8 mouse cellular contexts compared by ENCODE assay signal in the genomic region with DNA sequence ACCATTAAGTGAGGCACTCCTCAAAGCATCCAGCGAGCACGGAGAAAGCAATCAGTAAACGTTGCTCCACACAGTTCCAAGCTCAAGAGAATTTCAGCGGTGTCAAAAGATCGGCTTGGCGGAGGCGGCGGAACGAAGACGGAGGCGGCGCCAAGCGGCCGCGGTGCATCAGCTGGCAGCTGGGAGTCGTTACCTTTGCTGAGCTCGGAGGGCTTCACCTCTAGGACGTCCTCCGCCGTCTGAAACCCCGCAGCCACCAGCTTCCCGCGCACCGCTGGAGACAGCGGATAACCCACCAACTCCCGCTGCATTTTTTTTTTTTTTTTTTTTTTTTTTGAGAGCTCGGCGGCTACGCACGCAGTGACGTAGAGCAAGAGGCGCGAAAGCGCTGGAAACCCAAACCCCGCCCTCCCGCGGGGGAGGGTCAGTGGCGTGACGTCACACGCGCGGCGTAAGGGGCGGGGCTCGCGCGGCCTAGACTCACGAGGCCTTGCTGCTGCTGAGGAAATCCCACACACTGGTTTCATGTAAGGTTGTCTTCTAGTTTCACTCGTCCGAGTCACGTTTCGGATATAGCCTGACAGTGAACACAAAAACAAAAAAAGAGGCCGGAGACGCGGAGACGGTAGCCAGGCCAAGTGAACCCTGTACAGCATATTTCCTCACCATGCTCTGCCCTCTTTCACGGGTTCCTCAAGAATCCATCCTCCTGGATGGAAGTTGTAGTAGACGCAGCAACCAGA. TPM values are rescaled to one million over a fixed set of nuclear protein-coding genes. Genes with fewer than 3 reads are reported as not detected.
A peak's percentile ranks its signal among the peaks of the same experiment; 100 is the strongest.
DNase-seq lines count a peak whose midpoint lies in the region; ATAC-seq and TF ChIP-seq lines count a peak whose summit lies in the region.

No protein-coding gene starts in this region.

- H3K79me2 ChIP-seq in liver, adult 2 months (ENCODE audit: control insufficient read depth, insufficient read depth, low read length) = no peaks in the 10 kb centered on the region
- H3K79me2 ChIP-seq in myocyte (ENCODE audit: control insufficient read depth, insufficient read depth) = no peaks in the 10 kb centered on the region

- peak overlapping the region; percentile 70 for H3K27ac ChIP-seq in bone marrow macrophage, adult 2 months (ENCODE audit: insufficient read depth, low read depth, low read length)
- H3K27ac ChIP-seq in embryonic fibroblast, embryonic 13.5 days (ENCODE audit: insufficient read depth, low read length) = peak overlapping the region; percentile 86
- peak overlapping the region; percentile 84 for H3K27ac ChIP-seq in heart, embryonic 11.5 days (ENCODE audit: low read depth, low read length)
- H3K27ac ChIP-seq in kidney, embryonic 16.5 days (ENCODE audit: low read length) = peak overlapping the region; percentile 86
- H3K27ac ChIP-seq in liver, adult 2 months (replicated peaks; ENCODE audit: insufficient read depth, low read depth, low read length) = peak overlapping the region; percentile 74

- H3K4me3 ChIP-seq in bone marrow macrophage, adult 2 months (ENCODE audit: insufficient read depth, low read length) = peak overlapping the region; percentile 96
- peak overlapping the region; percentile 64 for H3K4me3 ChIP-seq in embryonic fibroblast, embryonic 13.5 days (ENCODE audit: insufficient read depth, low read length)
- peak overlapping the region; percentile 56 for H3K4me3 ChIP-seq in heart, embryonic 11.5 days (ENCODE audit: low read depth, low read length)
- peak overlapping the region; percentile 57 for H3K4me3 ChIP-seq in kidney, embryonic 16.5 days (ENCODE audit: low read length)
- peak overlapping the region; percentile 75 for H3K4me3 ChIP-seq in liver, adult 2 months (ENCODE audit: insufficient read depth, low read depth, low read length)
- peak overlapping the region; percentile 59 for H3K4me3 ChIP-seq in myocyte

- peak; percentile 92 for ATAC-seq in heart, embryonic 11.5 days (replicated peaks; ENCODE audit: insufficient number of reproducible peaks, low FRiP score, low TSS enrichment)
- peak; percentile 91 for ATAC-seq in kidney, embryonic 16.5 days (ENCODE audit: low FRiP score, low TSS enrichment)

- peak overlapping the region; percentile 78 for H3K4me2 ChIP-seq in heart, embryonic 11.5 days
- H3K4me2 ChIP-seq in kidney, embryonic 16.5 days (replicated peaks; ENCODE audit: low read depth, low read length) = peak overlapping the region; percentile 58
- peak overlapping the region; percentile 84 for H3K4me2 ChIP-seq in myocyte (ENCODE audit: low read depth)

- peak; percentile 99 for DNase-seq in A20 (ENCODE audit: low read depth, low spot score)
- peak; percentile 75 for DNase-seq in liver, adult 2 months (ENCODE audit: extremely low read depth, low read depth, low spot score)
- DNase-seq in splenic B cell, adult 2 months (ENCODE audit: low read depth, low spot score) = peak; percentile 99

- no peak for TF ChIP-seq CTCF in bone marrow macrophage, adult 2 months (IDR thresholded peaks at IDR 0.05; ENCODE audit: low read depth, low read length)
- TF ChIP-seq CTCF in embryonic fibroblast, embryonic 13.5 days (IDR thresholded peaks at IDR 0.05; ENCODE audit: borderline replicate concordance, insufficient read depth, low read length) = no peak
- TF ChIP-seq CTCF in liver, adult 2 months (IDR thresholded peaks at IDR 0.05; ENCODE audit: low read depth, low read length) = no peak

- no peak for TF ChIP-seq POLR2A in bone marrow macrophage, adult 2 months (IDR thresholded peaks at IDR 0.05; ENCODE audit: borderline replicate concordance, low read depth, low read length)
- TF ChIP-seq POLR2A in embryonic fibroblast, embryonic 13.5 days (IDR thresholded peaks at IDR 0.05; ENCODE audit: low read depth, low read length) = peak; percentile 92
- 0 out of 2 replicates have a peak, but pooled peaks have one; percentile 51 for TF ChIP-seq POLR2A in liver, adult 2 months (IDR thresholded peaks at IDR 0.05; ENCODE audit: extremely low read depth, insufficient read depth, low read length)
- TF ChIP-seq POLR2A in myocyte (IDR thresholded peaks at IDR 0.05; ENCODE audit: insufficient read length, low read depth) = peak; percentile 83

- H3K4me1 ChIP-seq in bone marrow macrophage, adult 2 months (ENCODE audit: control insufficient read depth, insufficient read depth, low read length) = peaks cover 4% of the 10 kb centered on the region
- no peaks in the 10 kb centered on the region for H3K4me1 ChIP-seq in embryonic fibroblast, embryonic 13.5 days (ENCODE audit: control insufficient read depth, insufficient read depth, low read length)
- H3K4me1 ChIP-seq in heart, embryonic 11.5 days (ENCODE audit: control insufficient read depth, insufficient read depth, low read length) = peaks cover 4% of the 10 kb centered on the region; the same call in 1 of the 2 replicates
- 0 out of 2 replicates have a peak, but pooled peaks cover 4% of the 10 kb centered on the region for H3K4me1 ChIP-seq in kidney, embryonic 16.5 days (ENCODE audit: insufficient read depth, low read length)
- no peaks in the 10 kb centered on the region for H3K4me1 ChIP-seq in liver, adult 2 months (ENCODE audit: control insufficient read depth, insufficient read depth, low read length)

- no peaks in the 10 kb centered on the region; the same call in 1 of the 2 replicates for H3K36me3 ChIP-seq in heart, embryonic 11.5 days (ENCODE audit: control insufficient read depth, insufficient read depth, low read length)
- H3K36me3 ChIP-seq in kidney, embryonic 16.5 days (ENCODE audit: insufficient read depth, low read length) = no peaks in the 10 kb centered on the region
- H3K36me3 ChIP-seq in liver, adult 2 months (ENCODE audit: control insufficient read depth, insufficient read depth, low read length) = no peaks in the 10 kb centered on the region
- no peaks in the 10 kb centered on the region for H3K36me3 ChIP-seq in myocyte (ENCODE audit: control insufficient read depth, insufficient read depth)
- H3K36me3 ChIP-seq in splenic B cell, adult 2 months (ENCODE audit: control insufficient read depth, insufficient read depth, low read length, poor library complexity, severe bottlenecking) = no peaks in the 10 kb centered on the region

- peak overlapping the region; percentile 83 for H3K9ac ChIP-seq in heart, embryonic 11.5 days (ENCODE audit: low read depth, low read length)
- H3K9ac ChIP-seq in kidney, embryonic 16.5 days (replicated peaks; ENCODE audit: low read length) = peak overlapping the region; percentile 68
- H3K9ac ChIP-seq in liver, adult 2 months (ENCODE audit: low read depth, low read length) = peak overlapping the region; percentile 65

- H3K9me3 ChIP-seq in heart, embryonic 11.5 days (replicated peaks; ENCODE audit: control insufficient read depth, low read length) = no peaks in the 10 kb centered on the region
- H3K9me3 ChIP-seq in kidney, embryonic 16.5 days (ENCODE audit: low read length) = no peaks in the 10 kb centered on the region

- no peaks in the 10 kb centered on the region for H3K27me3 ChIP-seq in heart, embryonic 11.5 days (ENCODE audit: control insufficient read depth, insufficient read depth, low read length)
- no peaks in the 10 kb centered on the region for H3K27me3 ChIP-seq in kidney, embryonic 16.5 days (ENCODE audit: insufficient read depth, low read length)
- no peaks in the 10 kb centered on the region for H3K27me3 ChIP-seq in liver, adult 2 months (ENCODE audit: control insufficient read depth, insufficient read depth, low read length)
- H3K27me3 ChIP-seq in myocyte (ENCODE audit: control insufficient read depth, insufficient read depth, insufficient read length) = no peaks in the 10 kb centered on the region
- no peaks in the 10 kb centered on the region for H3K27me3 ChIP-seq in splenic B cell, adult 2 months (ENCODE audit: control insufficient read depth, insufficient read depth, low read length, poor library complexity, severe bottlenecking)

- WGBS in heart, embryonic 11.5 days (ENCODE audit: insufficient replicate concordance) = 2% methylated on average over 57 of the region's 58 CpGs
- WGBS in kidney, embryonic 16.5 days = 2% methylated on average over 58 of the region's 58 CpGs
- WGBS in liver, adult 2 months = under 1% methylated on average over 57 of the region's 58 CpGs

- peak overlapping the region; percentile 24 for H3ac ChIP-seq in myocyte (ENCODE audit: control insufficient read depth, insufficient read length)

TF ChIP-seq in myocyte, 11 proteins besides CTCF, POLR2A, EP300 and RAD21 (continues in another document):
- 0 out of 2 replicates have a peak, but pooled peaks have one; percentile 38 for TF ChIP-seq CEBPB (IDR thresholded peaks at IDR 0.05; ENCODE audit: insufficient read depth, poor library complexity, severe bottlenecking)

RNA-seq across cellular contexts. Expression of a gene that starts 0.5 kb away (rescaled TPM):
- 3.4 and 3.7 TPM in 2 replicates for polyA plus RNA-seq in bone marrow macrophage, adult 2 months (2012; ENCODE audit: insufficient read depth, insufficient read length, missing spikeins)
- 5.0 and 8.6 TPM in 2 replicates for polyA plus RNA-seq in embryonic fibroblast, embryonic 13.5 days (2011; ENCODE audit: insufficient read length, low read depth, missing spikeins)
- 11.6 and 11.9 TPM in 2 replicates for polyA plus RNA-seq in heart, embryonic 11.5 days (2014; fragmentation: Nextera tagmentation; extraction: Ambion mirVana)
- 7.9 and 8.7 TPM in 2 replicates for polyA plus RNA-seq in kidney, embryonic 16.5 days (2015; fragmentation: Nextera tagmentation; extraction: Ambion mirVana)
- 0.28 and 0.67 TPM in 2 replicates for total RNA-seq in liver, adult 2 months (2014; rRNA removed)
- 0.16 and 0.32 TPM in 2 replicates for polyA plus RNA-seq in liver, adult 2 months (2012; rRNA removed)
- 3.5 TPM for polyA plus RNA-seq in myocyte (2012; fragmentation: generic; extraction: Trizol)

RNA-seq across cellular contexts. Expression of a gene that starts 0.6 kb away (rescaled TPM):
- polyA plus RNA-seq in bone marrow macrophage, adult 2 months (2012; ENCODE audit: insufficient read depth, insufficient read length, missing spikeins) = not detected in 2 replicates
- 0.11 and 0.30 TPM in 2 replicates for polyA plus RNA-seq in embryonic fibroblast, embryonic 13.5 days (2011; ENCODE audit: insufficient read length, low read depth, missing spikeins)
- polyA plus RNA-seq in heart, embryonic 11.5 days (2014; fragmentation: Nextera tagmentation; extraction: Ambion mirVana) = 0.30 and 0.96 TPM in 2 replicates
- 0.31 and 0.76 TPM in 2 replicates for polyA plus RNA-seq in kidney, embryonic 16.5 days (2015; fragmentation: Nextera tagmentation; extraction: Ambion mirVana)
- total RNA-seq in liver, adult 2 months (2014; rRNA removed) = 0.07 and 0.28 TPM in 2 replicates
- 0.02 TPM in 1 of 2 replicates, not detected in the other for polyA plus RNA-seq in liver, adult 2 months (2012; rRNA removed)
- 0.13 TPM for polyA plus RNA-seq in myocyte (2012; fragmentation: generic; extraction: Trizol)

RNA-seq across cellular contexts. Expression of a gene that starts 45.5 kb away (rescaled TPM):
- polyA plus RNA-seq in bone marrow macrophage, adult 2 months (2012; ENCODE audit: insufficient read depth, insufficient read length, missing spikeins) = 0.15 TPM in 1 of 2 replicates, not detected in the other
- 1.4 and 1.6 TPM in 2 replicates for polyA plus RNA-seq in embryonic fibroblast, embryonic 13.5 days (2011; ENCODE audit: insufficient read length, low read depth, missing spikeins)
- polyA plus RNA-seq in heart, embryonic 11.5 days (2014; fragmentation: Nextera tagmentation; extraction: Ambion mirVana) = 3.8 and 4.2 TPM in 2 replicates
- 1.9 and 2.3 TPM in 2 replicates for polyA plus RNA-seq in kidney, embryonic 16.5 days (2015; fragmentation: Nextera tagmentation; extraction: Ambion mirVana)
- 0.07 and 0.09 TPM in 2 replicates for total RNA-seq in liver, adult 2 months (2014; rRNA removed)
- 0.02 TPM in 1 of 2 replicates, not detected in the other for polyA plus RNA-seq in liver, adult 2 months (2012; rRNA removed)
- polyA plus RNA-seq in myocyte (2012; fragmentation: generic; extraction: Trizol) = 1.4 TPM

Comparison
In these comparisons a context has a peak if more than half of its experiments do, and no peak if none do; other contexts are left out.
1. Peak in every context shown above with its lines: DNase-seq, ATAC-seq, H3K4me3 ChIP-seq and H3K27ac ChIP-seq.